Mouse (Mus musculus): Measurements from ENCODE around the gene Hadha.

The Hadha gene

GRCm38 (mm10) chr5:30155395-30155792 is 432 bp upstream of the Hadha start:
- no peak for DNase-seq (ENCODE audit: extremely low read depth, insufficient read length, low spot score)

- no peak for DNase-seq (ENCODE audit: extremely low read depth, insufficient read length, low spot score)
These were observed 949 bp downstream of the Hadha start for GRCm38 (mm10) chr5:30154013-30154412.

GRCm38 (mm10) chr5:30153222-30153621 is 1.7 kb downstream of the Hadha start:
- no peak for DNase-seq (ENCODE audit: extremely low read depth, insufficient read length, low spot score)

GRCm38 (mm10) chr5:30152413-30152812 is 2.5 kb downstream of the Hadha start:
- DNase-seq (ENCODE audit: extremely low read depth, insufficient read length, low spot score) = no peak

- no peak for DNase-seq (ENCODE audit: extremely low read depth, insufficient read length, low spot score)
These were observed 3.0 kb downstream of the Hadha start for GRCm38 (mm10) chr5:30152007-30152406.

GRCm38 (mm10) chr5:30148133-30148920 is 6.6 kb downstream of the Hadha start:
- no peak for DNase-seq (ENCODE audit: extremely low read depth, insufficient read length, low spot score)

GRCm38 (mm10) chr5:30146526-30146925 is 8.4 kb downstream of the Hadha start:
- DNase-seq (ENCODE audit: extremely low read depth, insufficient read length, low spot score) = no peak

GRCm38 (mm10) chr5:30138193-30138592 is 16.8 kb downstream of the Hadha start:
- no peak for DNase-seq (ENCODE audit: extremely low read depth, insufficient read length, low spot score)

- DNase-seq (ENCODE audit: extremely low read depth, insufficient read length, low spot score) = no peak
These were observed 17.7 kb downstream of the Hadha start for GRCm38 (mm10) chr5:30137271-30137670.

- DNase-seq (ENCODE audit: extremely low read depth, insufficient read length, low spot score) = no peak
These were observed 19.2 kb downstream of the Hadha start for GRCm38 (mm10) chr5:30135711-30136231.

- DNase-seq (ENCODE audit: extremely low read depth, insufficient read length, low spot score) = no peak
These were observed 22.8 kb downstream of the Hadha start for GRCm38 (mm10) chr5:30132173-30132572.

GRCm38 (mm10) chr5:30131246-30131645 is 23.7 kb downstream of the Hadha start:
- no peak for DNase-seq (ENCODE audit: extremely low read depth, insufficient read length, low spot score)

GRCm38 (mm10) chr5:30128680-30129079 is 26.3 kb downstream of the Hadha start:
- DNase-seq (ENCODE audit: extremely low read depth, insufficient read length, low spot score) = no peak

GRCm38 (mm10) chr5:30127921-30128597 is 26.9 kb downstream of the Hadha start:
- no peak for DNase-seq (ENCODE audit: extremely low read depth, insufficient read length, low spot score)

GRCm38 (mm10) chr5:30126756-30127155 is 28.2 kb downstream of the Hadha start:
- peak; percentile 75 for DNase-seq (ENCODE audit: extremely low read depth, insufficient read length, low spot score)

GRCm38 (mm10) chr5:30125587-30125986 is 29.4 kb downstream of the Hadha start:
- no peak for DNase-seq (ENCODE audit: extremely low read depth, insufficient read length, low spot score)

- no peak for DNase-seq (ENCODE audit: extremely low read depth, insufficient read length, low spot score)
These were observed 32.5 kb downstream of the Hadha start for GRCm38 (mm10) chr5:30122481-30122880.

- no peak for DNase-seq (ENCODE audit: extremely low read depth, insufficient read length, low spot score)
These were observed 34.9 kb downstream of the Hadha start for GRCm38 (mm10) chr5:30120106-30120505.

- no peak for DNase-seq (ENCODE audit: extremely low read depth, insufficient read length, low spot score)
These were observed 35.8 kb downstream of the Hadha start for GRCm38 (mm10) chr5:30119163-30119562.

- no peak for DNase-seq (ENCODE audit: extremely low read depth, insufficient read length, low spot score)
These were observed 36.9 kb downstream of the Hadha start for GRCm38 (mm10) chr5:30118018-30118417.

- no peak for DNase-seq (ENCODE audit: extremely low read depth, insufficient read length, low spot score)
These were observed 39.2 kb downstream of the Hadha start for GRCm38 (mm10) chr5:30115718-30116117.

- DNase-seq (ENCODE audit: extremely low read depth, insufficient read length, low spot score) = no peak
These were observed 40.2 kb downstream of the Hadha start for GRCm38 (mm10) chr5:30114761-30115140.

Data from 3134 (cell line).